Mouse (Mus musculus): ENCODE measurements around the gene Asna1.

DNA sequence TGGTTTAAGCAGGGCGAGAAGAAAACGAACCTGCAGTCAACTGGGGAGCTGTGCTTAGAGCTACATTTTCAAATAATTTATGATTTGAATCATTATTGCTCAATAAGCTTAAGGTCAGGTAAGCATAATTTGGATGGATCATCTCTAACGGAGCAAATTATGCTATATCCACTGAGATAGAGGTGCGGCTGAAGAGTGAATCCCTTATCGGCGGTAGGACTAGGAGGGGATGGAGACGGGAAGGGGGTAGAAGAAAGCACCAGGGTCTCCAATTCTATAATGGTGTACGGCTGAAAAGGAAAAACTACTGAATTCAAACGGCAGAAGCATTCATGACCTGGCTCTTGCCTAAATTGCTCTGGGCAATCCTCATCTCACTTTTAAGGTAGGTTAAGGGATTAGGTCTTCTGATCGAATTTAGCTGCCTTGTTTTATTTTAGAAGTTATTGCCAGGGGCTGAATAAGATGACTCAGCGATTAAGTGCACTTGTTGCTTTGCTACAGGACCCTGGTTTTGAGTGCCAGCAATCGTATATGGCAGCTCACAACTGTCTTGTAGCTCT is 10.2 kb upstream of the Asna1 start:
- TF ChIP-seq CTCF (conservative IDR thresholded peaks at IDR 0.05; ENCODE audit: low read length) = no peak
- TF ChIP-seq NANOG (IDR thresholded peaks at IDR 0.05; ENCODE audit: borderline replicate concordance, low read length) = no peak
